Mouse (Mus musculus) embryonic facial prominence, embryonic 15.5 days (tissue): ENCODE measurements around the gene Akap10. TPM values are rescaled to one million over a fixed set of nuclear protein-coding genes. Genes with fewer than 3 reads are reported as not detected.

Source experiments
- ATAC-seq: fragments of 200-750 bp; cut with Nextera tagmentation; 2 replicates; pipeline ENCODE4 v1.8.0; 2017; ENCODE audit warnings: low read depth, moderate TSS enrichment; ENCODE audit not compliant: insufficient number of reproducible peaks, low FRiP score, low TSS enrichment
- H3K27ac ChIP-seq: fragments of 300-500 bp; sonication (generic); replicated peaks from 2 replicates; pipeline ENCODE4 v1.5.1; 2015; ENCODE audit warnings: mild to moderate bottlenecking, inconsistent platforms
- H3K27me3 ChIP-seq: fragments of 300-500 bp; sonication (generic); 2 replicates; pipeline ENCODE4 v1.6.1; 2015; ENCODE audit warnings: inconsistent platforms
- H3K36me3 ChIP-seq: fragments of 300-500 bp; sonication (generic); 2 replicates; pipeline ENCODE4 v1.6.1; 2015; ENCODE audit warnings: mild to moderate bottlenecking, inconsistent platforms
- H3K4me1 ChIP-seq: fragments of 300-500 bp; sonication (generic); 2 replicates; pipeline ENCODE4 v1.6.1; 2015; ENCODE audit warnings: inconsistent platforms
- H3K4me2 ChIP-seq: fragments of 300-500 bp; sonication (generic); replicated peaks from 2 replicates; pipeline ENCODE4 v1.6.1; 2015; ENCODE audit warnings: mild to moderate bottlenecking, inconsistent platforms
- H3K4me3 ChIP-seq: fragments of 300-500 bp; sonication (generic); replicated peaks from 2 replicates; pipeline ENCODE4 v1.5.1; 2015; ENCODE audit warnings: mild to moderate bottlenecking, inconsistent platforms
- H3K9ac ChIP-seq: fragments of 300-500 bp; sonication (generic); 2 replicates; pipeline ENCODE4 v1.6.1; 2015; ENCODE audit warnings: inconsistent platforms
- H3K9me3 ChIP-seq: fragments of 300-500 bp; sonication (generic); replicated peaks from 2 replicates; pipeline ENCODE4 v1.6.1; 2016; ENCODE audit warnings: inconsistent platforms
- WGBS: fragments of 180-500 bp; shearing (Covaris S2); methylation state at CpG from one replicate; pipeline ENCODE4 v1.1.7; 2015; 5-methylcytosine and 5-hydroxymethylcytosine counted together
- polyA plus RNA-seq: library from polyadenylated mRNA; unstranded; fragments of >200 nt; fragmentation: Nextera tagmentation; extraction: Ambion mirVana; gene quantifications from 2 replicates; pipeline ENCODE4 v1.2.1, GENCODE M21; 2015

The Akap10 gene
- polyA plus RNA-seq = 16.1 and 16.5 TPM in 2 replicates

DNA sequence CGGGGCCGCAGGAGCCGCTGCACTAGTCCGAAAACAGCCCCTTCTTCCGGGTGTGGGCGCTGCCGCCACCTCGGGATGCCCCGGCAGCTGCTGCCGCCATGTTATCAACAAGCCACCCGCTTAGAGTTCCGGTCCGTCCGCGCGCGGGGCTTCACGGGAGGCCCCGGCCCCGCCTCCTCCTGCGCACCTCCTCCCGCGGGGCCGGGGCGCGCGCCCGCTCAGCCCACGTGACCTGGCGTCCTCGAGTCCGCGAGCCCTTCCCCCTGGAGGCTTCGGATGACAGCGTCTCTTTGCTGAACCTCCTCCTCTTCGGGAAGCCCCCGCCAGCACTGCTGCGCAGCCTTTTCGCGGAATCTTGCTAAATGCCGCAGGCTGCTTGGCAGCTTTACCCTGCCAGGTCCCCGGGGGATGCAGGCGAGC, at the start of gene Akap10:
Gene Akap10, minus strand, starts transcription at position 155 of the 420 bp plus-strand sequence.
- WGBS = 0% methylated on average over 41 of the region's 43 CpGs

GRCm38 (mm10) chr11:61975783-61976182, 45.7 kb upstream of the Akap10 start:
- no peak for ATAC-seq
- no peak overlapping the region for H3K4me3 ChIP-seq
- H3K4me1 ChIP-seq = peaks cover 3% of the 10 kb centered on the region; the same call in 1 of the 2 replicates
- no peak overlapping the region for H3K9ac ChIP-seq
- no peak overlapping the region for H3K27ac ChIP-seq
- H3K36me3 ChIP-seq = no peaks in the 10 kb centered on the region
- no peak overlapping the region for H3K4me2 ChIP-seq
- no peaks in the 10 kb centered on the region for H3K9me3 ChIP-seq
- WGBS = 91% methylated on average over 1 of the region's 1 CpGs
- no peaks in the 10 kb centered on the region for H3K27me3 ChIP-seq

More for the DNA sequence above, at the start of gene Akap10:
- Histone ChIP-seq H3K36me3 (0 out of 2 replicates have a peak, but pooled peaks cover 3% of the 10 kb centered on the region), H3K4me1 (peaks cover 17% of the 10 kb centered on the region; the same call in 1 of the 2 replicates), H3K27me3 (no peaks in the 10 kb centered on the region), H3K27ac (peak within 1 kb of the TSS; percentile 93), H3K9ac (peak within 1 kb of the TSS; percentile 85), H3K4me3 (peak within 1 kb of the TSS; percentile 91), H3K4me2 (peak within 1 kb of the TSS; percentile 59), H3K9me3 (no peaks in the 10 kb centered on the region)
- ATAC-seq = peak; percentile 95

- Histone ChIP-seq H3K27ac (no peak overlapping the region), H3K9ac (no peak overlapping the region), H3K27me3 (no peaks in the 10 kb centered on the region), H3K9me3 (no peaks in the 10 kb centered on the region), H3K4me1 (peaks cover 3% of the 10 kb centered on the region; the same call in 1 of the 2 replicates), H3K4me2 (no peak overlapping the region), H3K4me3 (no peak overlapping the region), H3K36me3 (no peaks in the 10 kb centered on the region)
- 52% methylated on average over 13 of the region's 13 CpGs for WGBS
- no peak for ATAC-seq
Observed at GRCm38 (mm10) chr11:61974106-61974707, 44.2 kb upstream of the Akap10 start.

- Histone ChIP-seq H3K4me2 (no peak overlapping the region), H3K27ac (no peak overlapping the region), H3K9ac (no peak overlapping the region), H3K27me3 (no peaks in the 10 kb centered on the region), H3K4me1 (peaks cover 3% of the 10 kb centered on the region; the same call in 1 of the 2 replicates), H3K36me3 (no peaks in the 10 kb centered on the region), H3K9me3 (no peaks in the 10 kb centered on the region), H3K4me3 (no peak overlapping the region)
- ATAC-seq = no peak
- 37% methylated on average over 7 of the region's 7 CpGs for WGBS
Observed at GRCm38 (mm10) chr11:61971441-61972221, 41.6 kb upstream of the Akap10 start.

- WGBS = 33% methylated on average over 5 of the region's 5 CpGs
Observed at GRCm38 (mm10) chr11:61970901-61971300, 40.8 kb upstream of the Akap10 start.

GRCm38 (mm10) chr11:61968875-61969274, 38.8 kb upstream of the Akap10 start:
- no peaks in the 10 kb centered on the region for H3K27me3 ChIP-seq
- no peak for ATAC-seq
- H3K4me3 ChIP-seq = no peak overlapping the region
- 91% methylated on average over 2 of the region's 2 CpGs for WGBS
- no peak overlapping the region for H3K4me2 ChIP-seq
- H3K9ac ChIP-seq = no peak overlapping the region
- H3K27ac ChIP-seq = no peak overlapping the region
- no peaks in the 10 kb centered on the region for H3K9me3 ChIP-seq
- no peaks in the 10 kb centered on the region for H3K36me3 ChIP-seq
- peaks cover 3% of the 10 kb centered on the region; the same call in 1 of the 2 replicates for H3K4me1 ChIP-seq

More at GRCm38 (mm10) chr11:61970901-61971300, 40.8 kb upstream of the Akap10 start:
- H3K4me2 ChIP-seq = no peak overlapping the region
- H3K27me3 ChIP-seq = no peaks in the 10 kb centered on the region
- no peak overlapping the region for H3K4me3 ChIP-seq
- no peaks in the 10 kb centered on the region for H3K9me3 ChIP-seq
- no peak overlapping the region for H3K27ac ChIP-seq
- no peak for ATAC-seq
- no peak overlapping the region for H3K9ac ChIP-seq
- H3K4me1 ChIP-seq = peaks cover 3% of the 10 kb centered on the region; the same call in 1 of the 2 replicates
- H3K36me3 ChIP-seq = no peaks in the 10 kb centered on the region

DNA sequence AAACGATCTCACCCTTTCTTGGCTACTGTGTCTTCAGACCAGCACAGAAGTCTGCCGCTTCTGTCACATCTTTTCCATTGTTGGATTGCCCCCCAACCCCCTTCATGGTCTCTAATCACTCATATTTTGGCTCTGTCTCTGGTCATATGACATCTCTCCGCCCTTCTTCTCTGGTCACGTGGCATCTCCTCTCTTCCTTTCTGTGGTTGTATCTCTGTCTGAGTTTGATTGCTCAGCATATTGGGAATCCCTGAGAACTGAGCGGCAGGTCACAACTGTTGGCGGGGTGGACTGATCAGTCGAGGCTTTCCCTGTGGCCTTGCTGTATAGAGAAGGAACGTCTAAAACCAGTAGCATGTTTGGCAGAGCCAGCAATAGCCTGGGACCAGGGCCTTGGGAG, 37.0 kb upstream of the Akap10 start:
- ATAC-seq = no peak
- Histone ChIP-seq H3K4me1 (peaks cover 3% of the 10 kb centered on the region; the same call in 1 of the 2 replicates), H3K36me3 (no peaks in the 10 kb centered on the region), H3K27me3 (no peaks in the 10 kb centered on the region), H3K27ac (no peak overlapping the region), H3K4me3 (no peak overlapping the region), H3K9ac (no peak overlapping the region), H3K9me3 (no peaks in the 10 kb centered on the region), H3K4me2 (no peak overlapping the region)
- WGBS = 73% methylated on average over 8 of the region's 8 CpGs

GRCm38 (mm10) chr11:61964611-61965010, 34.6 kb upstream of the Akap10 start:
- H3K36me3 ChIP-seq = no peaks in the 10 kb centered on the region
- H3K4me2 ChIP-seq = no peak overlapping the region
- no peaks in the 10 kb centered on the region for H3K4me1 ChIP-seq
- peaks cover 2% of the 10 kb centered on the region; the same call in 1 of the 2 replicates for H3K27me3 ChIP-seq
- no peak overlapping the region for H3K9ac ChIP-seq
- ATAC-seq = no peak
- no peak overlapping the region for H3K4me3 ChIP-seq
- no peaks in the 10 kb centered on the region for H3K9me3 ChIP-seq
- H3K27ac ChIP-seq = no peak overlapping the region
- WGBS = 82% methylated on average over 5 of the region's 5 CpGs

DNA sequence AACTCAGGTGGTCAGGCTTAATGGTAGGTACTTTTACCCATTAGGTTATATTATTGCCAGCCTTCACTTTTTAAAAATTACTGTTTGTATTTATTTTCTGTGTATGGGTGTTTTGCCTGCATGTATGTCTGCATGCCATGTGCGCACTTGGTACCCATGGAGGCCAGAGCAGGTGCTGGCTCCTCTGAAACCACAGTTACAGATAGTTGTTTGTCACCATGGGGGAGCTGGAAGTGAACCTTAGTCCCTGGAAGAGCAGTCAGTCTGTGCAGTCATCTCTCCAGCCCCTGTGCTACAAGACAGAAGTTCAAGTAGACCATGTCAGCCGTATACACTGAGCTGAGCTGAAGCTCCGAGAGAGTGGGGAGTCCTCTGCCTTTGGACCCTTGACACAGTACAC, 33.1 kb upstream of the Akap10 start:
- H3K4me1 ChIP-seq = no peaks in the 10 kb centered on the region
- H3K9me3 ChIP-seq = no peaks in the 10 kb centered on the region
- H3K27me3 ChIP-seq = peaks cover 11% of the 10 kb centered on the region
- no peak overlapping the region for H3K9ac ChIP-seq
- H3K27ac ChIP-seq = no peak overlapping the region
- H3K4me2 ChIP-seq = no peak overlapping the region
- WGBS = 81% methylated on average over 3 of the region's 3 CpGs
- no peak for ATAC-seq
- H3K4me3 ChIP-seq = no peak overlapping the region
- H3K36me3 ChIP-seq = no peaks in the 10 kb centered on the region

DNA sequence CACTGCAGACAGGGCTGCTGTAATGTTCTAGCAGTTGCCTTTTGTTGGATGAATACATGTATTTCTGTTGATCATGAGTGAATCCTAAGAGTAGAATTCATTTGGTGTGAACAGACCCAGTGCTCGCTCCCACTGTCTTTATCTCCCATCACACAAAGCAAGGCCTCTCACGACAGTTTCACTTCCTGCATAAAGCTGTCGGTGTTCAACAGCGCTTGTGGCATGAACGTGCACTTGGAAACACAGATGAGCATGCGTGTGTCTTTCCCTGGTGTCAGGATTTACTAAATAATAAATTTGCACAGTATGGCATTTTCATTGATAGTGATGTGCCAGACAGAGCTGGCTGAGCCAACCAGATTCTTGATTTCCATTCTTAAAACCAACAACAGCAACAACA, 32.6 kb upstream of the Akap10 start:
- WGBS = 80% methylated on average over 6 of the region's 6 CpGs
- no peak for ATAC-seq
- no peak overlapping the region for H3K4me2 ChIP-seq

GRCm38 (mm10) chr11:61960096-61960495, 30.0 kb upstream of the Akap10 start:
- no peaks in the 10 kb centered on the region for H3K36me3 ChIP-seq
- WGBS = 82% methylated on average over 2 of the region's 2 CpGs
- H3K9me3 ChIP-seq = no peaks in the 10 kb centered on the region
- H3K4me1 ChIP-seq = peaks cover 9% of the 10 kb centered on the region; the same call in 1 of the 2 replicates
- peaks cover 25% of the 10 kb centered on the region for H3K27me3 ChIP-seq
- no peak for ATAC-seq
- H3K27ac ChIP-seq = no peak overlapping the region
- no peak overlapping the region for H3K9ac ChIP-seq
- H3K4me2 ChIP-seq = no peak overlapping the region
- H3K4me3 ChIP-seq = no peak overlapping the region

More for the DNA sequence above, 32.6 kb upstream of the Akap10 start:
- H3K4me1 ChIP-seq = no peaks in the 10 kb centered on the region
- no peak overlapping the region for H3K27ac ChIP-seq
- no peak overlapping the region for H3K9ac ChIP-seq
- no peaks in the 10 kb centered on the region for H3K9me3 ChIP-seq
- no peaks in the 10 kb centered on the region for H3K36me3 ChIP-seq
- peaks cover 15% of the 10 kb centered on the region for H3K27me3 ChIP-seq
- H3K4me3 ChIP-seq = no peak overlapping the region
